Mouse (Mus musculus) lung, embryonic 16.5 days (tissue): Measurements from ENCODE around the gene Hdac7. TPM values are rescaled to one million over a fixed set of nuclear protein-coding genes. Genes with fewer than 3 reads are reported as not detected.
A peak's percentile ranks its signal among the peaks of the same experiment; 100 is the strongest.

ENCODE experiments used
- ATAC-seq: fragments of 200-750 bp; cut with Nextera tagmentation; 2 replicates; pipeline ENCODE4 v1.8.0; 2017; ENCODE audit warnings: low read depth, mild to moderate bottlenecking, moderate library complexity
- H3K27ac ChIP-seq: fragments of 300-500 bp; sonication (generic); 2 replicates; pipeline ENCODE4 v1.5.1; 2014; ENCODE audit warnings: mild to moderate bottlenecking, control low read depth, low read length
- H3K27me3 ChIP-seq: fragments of 300-500 bp; sonication (generic); 2 replicates; pipeline ENCODE4 v1.6.1; 2014; ENCODE audit warnings: low read depth, low read length, mixed read lengths; ENCODE audit not compliant: control insufficient read depth, insufficient read depth
- H3K36me3 ChIP-seq: fragments of 300-500 bp; sonication (generic); 2 replicates; pipeline ENCODE4 v1.6.1; 2014; ENCODE audit warnings: low read length; ENCODE audit not compliant: control insufficient read depth, insufficient read depth
- H3K4me1 ChIP-seq: fragments of 300-500 bp; sonication (generic); replicated peaks from 2 replicates; pipeline ENCODE4 v1.6.1; 2014; ENCODE audit warnings: low read length, mixed read lengths; ENCODE audit not compliant: control insufficient read depth, insufficient read depth
- H3K4me2 ChIP-seq: fragments of 300-500 bp; sonication (generic); 2 replicates; pipeline ENCODE4 v1.6.1; 2014; ENCODE audit warnings: low read depth, low read length, control low read depth
- H3K4me3 ChIP-seq: fragments of 300-500 bp; sonication (generic); 2 replicates; pipeline ENCODE4 v1.5.1; 2014; ENCODE audit warnings: mild to moderate bottlenecking, low read length, control low read depth
- H3K9ac ChIP-seq: fragments of 300-500 bp; sonication (generic); 2 replicates; pipeline ENCODE4 v1.6.1; 2014; ENCODE audit warnings: low read length, control low read depth
- H3K9me3 ChIP-seq: fragments of 300-500 bp; sonication (generic); 2 replicates; pipeline ENCODE4 v1.6.1; 2016; ENCODE audit warnings: low read length; ENCODE audit not compliant: control insufficient read depth
- WGBS: fragments of 180-500 bp; shearing (Covaris S2); extraction: QIAGEN DNeasy Blood & Tissue Kit; methylation state at CpG from one replicate; pipeline ENCODE4 v1.1.7; 2014; 5-methylcytosine and 5-hydroxymethylcytosine counted together
- polyA plus RNA-seq: library from polyadenylated mRNA; unstranded; fragments of >200 nt; fragmentation: Nextera tagmentation; extraction: Ambion mirVana; gene quantifications from 2 replicates; pipeline ENCODE4 v1.2.1, GENCODE M21; 2015

Hdac7 gene
- polyA plus RNA-seq, 1 experiment from 2014 or later = 44.2 TPM

GRCm38 (mm10) chr15:97765090-97765794 lies 79.1 kb downstream of the Hdac7 start:
- H3K4me1 ChIP-seq = peaks cover 56% of the 10 kb centered on the region
- peaks cover 3% of the 10 kb centered on the region; the same call in 1 of the 2 replicates for H3K27me3 ChIP-seq
- no peaks in the 10 kb centered on the region for H3K9me3 ChIP-seq
- H3K4me2 ChIP-seq = peak overlapping the region; percentile 98
- no peak for ATAC-seq
- 27% methylated on average over 13 of the region's 13 CpGs for WGBS
- H3K9ac ChIP-seq = peak overlapping the region; percentile 51
- no peaks in the 10 kb centered on the region; the same call in 1 of the 2 replicates for H3K36me3 ChIP-seq
- H3K4me3 ChIP-seq = peak overlapping the region; percentile 60
- no peak overlapping the region for H3K27ac ChIP-seq

GRCm38 (mm10) chr15:97764532-97764931 lies 79.8 kb downstream of the Hdac7 start:
- 45% methylated on average over 2 of the region's 2 CpGs for WGBS
- H3K4me1 ChIP-seq = peaks cover 56% of the 10 kb centered on the region
- no peaks in the 10 kb centered on the region for H3K9me3 ChIP-seq
- peaks cover 3% of the 10 kb centered on the region; the same call in 1 of the 2 replicates for H3K27me3 ChIP-seq
- ATAC-seq = no peak
- H3K4me3 ChIP-seq = no peak overlapping the region
- no peaks in the 10 kb centered on the region; the same call in 1 of the 2 replicates for H3K36me3 ChIP-seq
- H3K27ac ChIP-seq = 0 out of 2 replicates have a peak overlapping the region, but pooled peaks have one; percentile 1
- no peak overlapping the region for H3K9ac ChIP-seq
- H3K4me2 ChIP-seq = no peak overlapping the region

GRCm38 (mm10) chr15:97763256-97764049 lies 80.8 kb downstream of the Hdac7 start:
- H3K27me3 ChIP-seq = peaks cover 3% of the 10 kb centered on the region; the same call in 1 of the 2 replicates
- peaks cover 52% of the 10 kb centered on the region for H3K4me1 ChIP-seq
- H3K9me3 ChIP-seq = no peaks in the 10 kb centered on the region
- no peak for ATAC-seq
- no peak overlapping the region for H3K4me2 ChIP-seq
- H3K27ac ChIP-seq = no peak overlapping the region
- 54% methylated on average over 9 of the region's 9 CpGs for WGBS
- H3K36me3 ChIP-seq = no peaks in the 10 kb centered on the region; the same call in 1 of the 2 replicates
- H3K9ac ChIP-seq = no peak overlapping the region
- H3K4me3 ChIP-seq = no peak overlapping the region

GRCm38 (mm10) chr15:97762733-97763132 lies 81.6 kb downstream of the Hdac7 start:
- H3K4me3 ChIP-seq = no peak overlapping the region
- H3K9ac ChIP-seq = no peak overlapping the region
- WGBS = 47% methylated on average over 9 of the region's 9 CpGs
- H3K9me3 ChIP-seq = no peaks in the 10 kb centered on the region
- H3K27ac ChIP-seq = peak overlapping the region; percentile 78
- H3K27me3 ChIP-seq = peaks cover 3% of the 10 kb centered on the region; the same call in 1 of the 2 replicates
- H3K4me1 ChIP-seq = peaks cover 49% of the 10 kb centered on the region
- H3K4me2 ChIP-seq = no peak overlapping the region
- H3K36me3 ChIP-seq = no peaks in the 10 kb centered on the region; the same call in 1 of the 2 replicates
- no peak for ATAC-seq

GRCm38 (mm10) chr15:97761438-97761837 lies 82.9 kb downstream of the Hdac7 start:
- H3K4me2 ChIP-seq = peak overlapping the region; percentile 25; the same call in 1 of the 2 replicates
- H3K4me1 ChIP-seq = peaks cover 40% of the 10 kb centered on the region
- no peaks in the 10 kb centered on the region for H3K27me3 ChIP-seq
- H3K9ac ChIP-seq = peak overlapping the region; percentile 47; the same call in 1 of the 2 replicates
- 0 out of 2 replicates have a peak, but pooled peaks have one; percentile 4 for ATAC-seq
- WGBS = 46% methylated on average over 13 of the region's 13 CpGs
- no peaks in the 10 kb centered on the region; the same call in 1 of the 2 replicates for H3K36me3 ChIP-seq
- peak overlapping the region; percentile 78 for H3K27ac ChIP-seq
- no peak overlapping the region for H3K4me3 ChIP-seq
- no peaks in the 10 kb centered on the region for H3K9me3 ChIP-seq

GRCm38 (mm10) chr15:97760952-97761351 lies 83.3 kb downstream of the Hdac7 start:
- WGBS = 62% methylated on average over 5 of the region's 5 CpGs
- Histone ChIP-seq H3K4me1 (peaks cover 35% of the 10 kb centered on the region), H3K27me3 (no peaks in the 10 kb centered on the region), H3K9ac (no peak overlapping the region), H3K27ac (no peak overlapping the region), H3K4me3 (no peak overlapping the region), H3K9me3 (no peaks in the 10 kb centered on the region), H3K4me2 (no peak overlapping the region), H3K36me3 (no peaks in the 10 kb centered on the region; the same call in 1 of the 2 replicates)
- no peak for ATAC-seq

GRCm38 (mm10) chr15:97760006-97760405 lies 84.3 kb downstream of the Hdac7 start:
- no peak for ATAC-seq
- H3K27ac ChIP-seq = no peak overlapping the region
- H3K4me3 ChIP-seq = no peak overlapping the region
- no peaks in the 10 kb centered on the region for H3K9me3 ChIP-seq
- peaks cover 29% of the 10 kb centered on the region for H3K4me1 ChIP-seq
- no peaks in the 10 kb centered on the region for H3K27me3 ChIP-seq
- H3K36me3 ChIP-seq = no peaks in the 10 kb centered on the region; the same call in 1 of the 2 replicates
- H3K9ac ChIP-seq = no peak overlapping the region
- WGBS = 86% methylated on average over 9 of the region's 9 CpGs
- H3K4me2 ChIP-seq = no peak overlapping the region

- WGBS = 48% methylated on average over 8 of the region's 8 CpGs
- no peak overlapping the region for H3K27ac ChIP-seq
- no peak overlapping the region for H3K9ac ChIP-seq
- no peaks in the 10 kb centered on the region for H3K27me3 ChIP-seq
- H3K4me3 ChIP-seq = no peak overlapping the region
- H3K36me3 ChIP-seq = no peaks in the 10 kb centered on the region; the same call in 1 of the 2 replicates
- ATAC-seq = no peak
- H3K9me3 ChIP-seq = no peaks in the 10 kb centered on the region
- no peak overlapping the region for H3K4me2 ChIP-seq
- peaks cover 9% of the 10 kb centered on the region for H3K4me1 ChIP-seq
Measured at GRCm38 (mm10) chr15:97755361-97755760, 88.9 kb downstream of the Hdac7 start.

GRCm38 (mm10) chr15:97754476-97754875 lies 89.8 kb downstream of the Hdac7 start:
- no peak for ATAC-seq
- H3K9ac ChIP-seq = no peak overlapping the region
- no peak overlapping the region for H3K27ac ChIP-seq
- 25% methylated on average over 6 of the region's 6 CpGs for WGBS
- H3K9me3 ChIP-seq = no peaks in the 10 kb centered on the region
- H3K4me1 ChIP-seq = peaks cover 14% of the 10 kb centered on the region
- no peak overlapping the region for H3K4me2 ChIP-seq
- H3K27me3 ChIP-seq = no peaks in the 10 kb centered on the region
- H3K4me3 ChIP-seq = no peak overlapping the region
- H3K36me3 ChIP-seq = no peaks in the 10 kb centered on the region
